Mouse (Mus musculus): Measurements from ENCODE around the gene Psmc3. TPM values are rescaled to one million over a fixed set of nuclear protein-coding genes. Genes with fewer than 3 reads are reported as not detected.
A peak's percentile ranks its signal among the peaks of the same experiment; 100 is the strongest.

Gene Psmc3
- total RNA-seq, 1 experiment = 262 TPM

GRCm38 (mm10) chr2:91090827-91091226, 37.0 kb downstream of the Psmc3 start:
- in situ Hi-C loops (cut with MboI; ENCODE audit: low sequenced_read_pairs in 2 of 2, unreplicated experiment in 2 of 2) = no loop called here
- no peaks in the 10 kb centered on the region for H3K9me3 ChIP-seq (ENCODE audit: control insufficient read depth, insufficient read depth, low read depth, low read length)
- H3K36me3 ChIP-seq (ENCODE audit: control insufficient read depth, insufficient read depth, low read length, poor library complexity, severe bottlenecking) = no peaks in the 10 kb centered on the region
- no peak for DNase-seq (ENCODE audit: low read depth, low spot score)
- TF ChIP-seq HCFC1 (IDR thresholded peaks at IDR 0.05; ENCODE audit: borderline replicate concordance, insufficient read depth, low read length) (no peak), ZNF384 (IDR thresholded peaks at IDR 0.05; ENCODE audit: low read depth, low read length) (no peak), ZC3H11A (IDR thresholded peaks at IDR 0.05; ENCODE audit: borderline replicate concordance, low read depth, low read length) (no peak), MAFK (IDR thresholded peaks at IDR 0.05; ENCODE audit: insufficient read depth, low read depth, low read length) (no peak), CHD2 (IDR thresholded peaks at IDR 0.05; ENCODE audit: low read depth, low read length) (no peak)
- H3K9ac ChIP-seq (ENCODE audit: insufficient read depth, low read depth, low read length, poor library complexity, severe bottlenecking) = no peak overlapping the region
- no peak overlapping the region for H3K4me3 ChIP-seq (ENCODE audit: insufficient read depth in 1 of 2, low read depth in 1 of 2, low read length in 2 of 2, poor library complexity in 1 of 2, severe bottlenecking in 1 of 2)
- H3K4me1 ChIP-seq (ENCODE audit: control insufficient read depth in 2 of 2, insufficient read depth in 2 of 2, low read length in 2 of 2, poor library complexity in 1 of 2) = no peaks in the 10 kb centered on the region
- H3K27ac ChIP-seq (ENCODE audit: insufficient read depth, low read depth, low read length, poor library complexity, severe bottlenecking) = no peak overlapping the region

- DNase-seq (ENCODE audit: low read depth, low spot score) = no peak
- peak overlapping the region in 1 of 2 experiments; percentile 50; a peak in 1 of 4 replicates for H3K4me3 ChIP-seq (ENCODE audit: insufficient read depth in 1 of 2, low read depth in 1 of 2, low read length in 2 of 2, poor library complexity in 1 of 2, severe bottlenecking in 1 of 2)
- peaks cover 0 to 5% of the 10 kb centered on the region in 2 experiments; a peak in 2 of 4 replicates for H3K4me1 ChIP-seq (ENCODE audit: control insufficient read depth in 2 of 2, insufficient read depth in 2 of 2, low read length in 2 of 2, poor library complexity in 1 of 2)
- no peaks in the 10 kb centered on the region for H3K36me3 ChIP-seq (ENCODE audit: control insufficient read depth, insufficient read depth, low read length, poor library complexity, severe bottlenecking)
- no peak for TF ChIP-seq CHD2 (IDR thresholded peaks at IDR 0.05; ENCODE audit: low read depth, low read length)
- TF ChIP-seq HCFC1 (IDR thresholded peaks at IDR 0.05; ENCODE audit: borderline replicate concordance, insufficient read depth, low read length) = no peak
- TF ChIP-seq ZC3H11A (IDR thresholded peaks at IDR 0.05; ENCODE audit: borderline replicate concordance, low read depth, low read length) = no peak
- no peak for TF ChIP-seq ZNF384 (IDR thresholded peaks at IDR 0.05; ENCODE audit: low read depth, low read length)
- TF ChIP-seq MAFK (IDR thresholded peaks at IDR 0.05; ENCODE audit: insufficient read depth, low read depth, low read length) = no peak
- no peaks in the 10 kb centered on the region for H3K9me3 ChIP-seq (ENCODE audit: control insufficient read depth, insufficient read depth, low read depth, low read length)
- H3K9ac ChIP-seq (ENCODE audit: insufficient read depth, low read depth, low read length, poor library complexity, severe bottlenecking) = 0 out of 2 replicates have a peak overlapping the region, but pooled peaks have one; percentile 15
- in situ Hi-C loops (cut with MboI; ENCODE audit: low sequenced_read_pairs in 2 of 2, unreplicated experiment in 2 of 2) = no loop called here
- H3K27ac ChIP-seq (ENCODE audit: insufficient read depth, low read depth, low read length, poor library complexity, severe bottlenecking) = no peak overlapping the region
Measured at GRCm38 (mm10) chr2:91096524-91096923, 42.7 kb downstream of the Psmc3 start.

- TF ChIP-seq MAFK (IDR thresholded peaks at IDR 0.05; ENCODE audit: insufficient read depth, low read depth, low read length) (no peak), ZNF384 (IDR thresholded peaks at IDR 0.05; ENCODE audit: low read depth, low read length) (no peak), HCFC1 (IDR thresholded peaks at IDR 0.05; ENCODE audit: borderline replicate concordance, insufficient read depth, low read length) (no peak), ZC3H11A (IDR thresholded peaks at IDR 0.05; ENCODE audit: borderline replicate concordance, low read depth, low read length) (no peak), CHD2 (IDR thresholded peaks at IDR 0.05; ENCODE audit: low read depth, low read length) (no peak)
- no peak for DNase-seq (ENCODE audit: low read depth, low spot score)
- Histone ChIP-seq H3K9ac (ENCODE audit: insufficient read depth, low read depth, low read length, poor library complexity, severe bottlenecking) (no peak overlapping the region), H3K36me3 (ENCODE audit: control insufficient read depth, insufficient read depth, low read length, poor library complexity, severe bottlenecking) (no peaks in the 10 kb centered on the region), H3K4me1 (ENCODE audit: control insufficient read depth in 2 of 2, insufficient read depth in 2 of 2, low read length in 2 of 2, poor library complexity in 1 of 2) (peaks cover 0 to 5% of the 10 kb centered on the region in 2 experiments; a peak in 2 of 4 replicates), H3K27ac (ENCODE audit: insufficient read depth, low read depth, low read length, poor library complexity, severe bottlenecking) (no peak overlapping the region), H3K4me3 (ENCODE audit: insufficient read depth in 1 of 2, low read depth in 1 of 2, low read length in 2 of 2, poor library complexity in 1 of 2, severe bottlenecking in 1 of 2) (peak overlapping the region in 1 of 2 experiments; percentile 50; a peak in 1 of 4 replicates), H3K9me3 (ENCODE audit: control insufficient read depth, insufficient read depth, low read depth, low read length) (no peaks in the 10 kb centered on the region)
- in situ Hi-C loops (cut with MboI; ENCODE audit: low sequenced_read_pairs in 2 of 2, unreplicated experiment in 2 of 2) = no loop called here
Measured at GRCm38 (mm10) chr2:91097015-91097414, 43.2 kb downstream of the Psmc3 start.

GRCm38 (mm10) chr2:91098156-91098555, 44.3 kb downstream of the Psmc3 start:
- TF ChIP-seq CHD2 (IDR thresholded peaks at IDR 0.05; ENCODE audit: low read depth, low read length) = no peak
- TF ChIP-seq HCFC1 (IDR thresholded peaks at IDR 0.05; ENCODE audit: borderline replicate concordance, insufficient read depth, low read length) = no peak
- no peak for TF ChIP-seq ZNF384 (IDR thresholded peaks at IDR 0.05; ENCODE audit: low read depth, low read length)
- no peak for TF ChIP-seq ZC3H11A (IDR thresholded peaks at IDR 0.05; ENCODE audit: borderline replicate concordance, low read depth, low read length)
- TF ChIP-seq MAFK (IDR thresholded peaks at IDR 0.05; ENCODE audit: insufficient read depth, low read depth, low read length) = no peak
- in situ Hi-C loops (cut with MboI; ENCODE audit: low sequenced_read_pairs in 2 of 2, unreplicated experiment in 2 of 2) = no loop called here
- no peaks in the 10 kb centered on the region for H3K36me3 ChIP-seq (ENCODE audit: control insufficient read depth, insufficient read depth, low read length, poor library complexity, severe bottlenecking)
- H3K4me1 ChIP-seq (ENCODE audit: control insufficient read depth in 2 of 2, insufficient read depth in 2 of 2, low read length in 2 of 2, poor library complexity in 1 of 2) = peaks cover 0 to 5% of the 10 kb centered on the region in 2 experiments; a peak in 2 of 4 replicates
- no peak for DNase-seq (ENCODE audit: low read depth, low spot score)
- H3K9me3 ChIP-seq (ENCODE audit: control insufficient read depth, insufficient read depth, low read depth, low read length) = no peaks in the 10 kb centered on the region
- no peak overlapping the region for H3K27ac ChIP-seq (ENCODE audit: insufficient read depth, low read depth, low read length, poor library complexity, severe bottlenecking)
- H3K4me3 ChIP-seq (ENCODE audit: insufficient read depth in 1 of 2, low read depth in 1 of 2, low read length in 2 of 2, poor library complexity in 1 of 2, severe bottlenecking in 1 of 2) = no peak overlapping the region
- no peak overlapping the region for H3K9ac ChIP-seq (ENCODE audit: insufficient read depth, low read depth, low read length, poor library complexity, severe bottlenecking)

Data from ES-E14 (cell line).